Mouse (Mus musculus) hindbrain, embryonic 10.5 days (tissue): Measurements from ENCODE around the gene Nans. TPM values are rescaled to one million over a fixed set of nuclear protein-coding genes. Genes with fewer than 3 reads are reported as not detected.

Experiments used
- DNase-seq: peaks from one replicate; pipeline ENCODE4 v3.0.0-alpha.2; 2017; ENCODE audit warnings: low spot score
- H3K27ac ChIP-seq: fragments of 300-500 bp; sonication (generic); 2 replicates; pipeline ENCODE4 v1.5.1; 2016; ENCODE audit warnings: mild to moderate bottlenecking, moderate library complexity
- H3K27me3 ChIP-seq: fragments of 300-500 bp; sonication (generic); 2 replicates; pipeline ENCODE4 v1.6.1; 2016; ENCODE audit warnings: mild to moderate bottlenecking; ENCODE audit not compliant: poor library complexity, insufficient read depth, severe bottlenecking
- H3K36me3 ChIP-seq: fragments of 300-500 bp; sonication (generic); 2 replicates; pipeline ENCODE4 v1.6.1; 2016; ENCODE audit warnings: mild to moderate bottlenecking, moderate library complexity
- H3K4me1 ChIP-seq: fragments of 300-500 bp; sonication (generic); replicated peaks from 2 replicates; pipeline ENCODE4 v1.6.1; 2016; ENCODE audit warnings: mild to moderate bottlenecking
- H3K4me3 ChIP-seq: fragments of 300-500 bp; sonication (generic); 2 replicates; pipeline ENCODE4 v1.5.1; 2016; ENCODE audit warnings: mild to moderate bottlenecking, moderate library complexity
- H3K9me3 ChIP-seq: fragments of 300-500 bp; sonication (generic); 2 replicates; pipeline ENCODE4 v1.6.1; 2016; ENCODE audit warnings: mild to moderate bottlenecking, moderate library complexity
- WGBS: fragments of 180-500 bp; shearing (Covaris S2); methylation state at CpG from one replicate; pipeline ENCODE4 v1.1.7; 2016; 5-methylcytosine and 5-hydroxymethylcytosine counted together
- polyA plus RNA-seq: library from polyadenylated mRNA; unstranded; fragments of >200 nt; fragmentation: Nextera tagmentation; extraction: Ambion mirVana; gene quantifications from 2 replicates; pipeline ENCODE4 v1.2.1, GENCODE M21; 2016

Gene Nans
- polyA plus RNA-seq: 79.1 and 80.5 TPM in 2 replicates

DNA sequence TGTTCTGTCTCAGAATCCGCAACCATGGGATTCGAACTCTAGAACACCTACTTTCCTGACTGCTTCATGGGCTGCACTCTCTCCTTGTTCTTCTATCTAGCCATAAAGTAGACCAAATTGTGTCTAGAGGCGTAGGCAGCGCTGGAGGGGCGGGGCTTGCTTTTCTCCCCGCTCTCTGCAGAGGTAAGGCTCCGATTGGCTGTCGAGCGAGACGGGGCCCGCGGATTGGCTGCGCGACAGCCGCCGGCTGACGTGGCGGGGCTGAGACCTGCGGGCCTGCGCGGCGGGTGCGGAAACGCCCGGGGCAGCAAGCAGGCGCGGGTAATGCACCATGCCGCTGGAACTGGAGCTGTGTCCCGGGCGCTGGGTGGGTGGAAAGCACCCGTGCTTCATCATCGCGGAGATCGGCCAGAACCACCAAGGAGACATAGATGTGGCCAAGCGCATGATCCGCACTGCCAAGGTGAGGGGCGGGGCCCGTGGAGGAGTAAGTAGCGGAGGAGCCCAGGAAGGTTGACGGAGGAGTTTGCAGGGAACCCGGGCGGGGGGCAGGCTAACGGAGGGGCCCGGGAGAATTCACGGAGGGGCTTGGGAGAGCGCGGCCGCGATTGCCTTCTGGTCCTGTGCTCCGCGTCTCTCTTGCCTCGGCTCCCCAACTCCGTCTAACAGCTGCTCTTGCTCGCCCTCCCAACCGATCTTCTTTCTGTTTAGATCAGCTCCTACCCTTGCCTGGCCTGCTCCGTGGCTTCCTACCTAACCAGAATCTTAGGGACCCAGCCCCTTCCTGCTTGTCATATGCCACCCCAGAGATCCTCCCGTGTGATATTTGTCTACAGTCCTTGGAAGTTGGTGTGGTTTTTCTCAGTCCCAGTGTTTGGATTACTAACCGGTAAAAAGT is at the start of gene Nans:
Gene Nans (plus strand): TSS at position 221 of the 898 bp plus-strand sequence.
- H3K4me3 ChIP-seq: peak within 1 kb of the TSS; percentile 80
- peak within 1 kb of the TSS; percentile 89 for H3K27ac ChIP-seq
- DNase-seq: peak; percentile 94
- H3K4me1 ChIP-seq: peaks cover 15% of the 10 kb centered on the region
- WGBS: under 1% methylated on average over 58 of the region's 58 CpGs
- H3K36me3 ChIP-seq: peaks cover 25% of the 10 kb centered on the region
- H3K9me3 ChIP-seq: no peaks in the 10 kb centered on the region
- peaks cover 18% of the 10 kb centered on the region; the same call in 1 of the 2 replicates for H3K27me3 ChIP-seq

DNA sequence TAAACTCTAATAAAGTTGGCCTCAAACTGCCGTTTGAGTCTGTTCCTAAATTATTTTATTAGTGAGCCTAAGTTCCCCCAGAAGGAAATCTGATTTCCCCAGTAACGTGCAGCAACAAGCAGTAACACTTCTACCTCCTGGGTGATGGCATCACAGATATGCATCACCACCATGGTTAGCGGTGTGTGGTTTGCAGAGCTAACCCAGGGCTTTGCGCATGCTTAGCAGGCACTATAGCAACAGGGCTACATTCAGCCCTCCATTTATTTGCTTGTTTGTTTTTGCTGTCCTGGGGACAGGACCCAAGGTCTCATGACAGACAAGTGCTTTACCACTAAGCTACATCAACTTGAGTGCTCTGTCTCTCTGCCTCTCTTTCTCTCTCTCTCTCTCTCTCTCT is 46.5 kb upstream of the Nans start:
- H3K36me3 ChIP-seq: no peaks in the 10 kb centered on the region
- H3K4me3 ChIP-seq: no peak overlapping the region
- peaks cover 6% of the 10 kb centered on the region for H3K4me1 ChIP-seq
- DNase-seq: no peak
- 83% methylated on average over 4 of the region's 4 CpGs for WGBS
- H3K27ac ChIP-seq: no peak overlapping the region
- H3K9me3 ChIP-seq: no peaks in the 10 kb centered on the region
- H3K27me3 ChIP-seq: no peaks in the 10 kb centered on the region

DNA sequence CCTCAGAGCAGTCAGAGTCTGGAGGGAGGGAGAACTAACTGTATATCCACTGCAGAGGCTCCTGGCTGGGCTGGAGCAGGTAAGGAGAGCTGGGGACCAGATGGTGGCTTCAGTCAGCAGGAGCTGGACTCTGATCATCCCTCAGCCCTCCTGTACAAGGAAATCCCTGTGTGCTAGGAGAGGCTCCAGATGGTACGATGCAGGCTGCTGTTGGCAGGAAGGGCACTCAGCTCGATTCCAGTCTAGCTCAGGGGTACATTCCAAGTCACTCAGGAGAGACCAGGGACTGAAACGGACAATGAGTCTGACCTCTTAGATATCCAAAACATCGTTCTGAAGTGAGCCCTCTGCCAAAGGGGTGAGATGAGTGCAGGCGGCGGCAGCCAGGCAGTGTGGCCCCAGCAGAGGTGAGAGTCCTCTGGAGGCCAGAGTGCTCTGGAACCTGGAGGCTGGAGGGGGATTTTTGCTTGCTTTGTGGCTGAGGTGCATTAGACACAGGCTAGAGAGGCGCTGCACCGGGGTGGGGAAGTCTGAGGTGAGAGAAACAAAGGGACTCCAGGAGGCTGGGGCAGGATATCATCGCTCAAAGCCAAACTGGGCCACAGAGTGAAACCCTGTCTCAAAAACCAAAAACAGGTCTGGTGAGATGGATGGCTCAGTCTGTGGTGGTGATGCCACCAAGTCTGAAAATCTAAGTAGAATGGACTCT is 43.7 kb upstream of the Nans start:
- H3K9me3 ChIP-seq: no peaks in the 10 kb centered on the region
- H3K4me3 ChIP-seq: no peak overlapping the region
- WGBS: 46% methylated on average over 9 of the region's 9 CpGs
- peaks cover 24% of the 10 kb centered on the region for H3K4me1 ChIP-seq
- no peaks in the 10 kb centered on the region for H3K27me3 ChIP-seq
- DNase-seq: no peak
- 0 out of 2 replicates have a peak overlapping the region, but pooled peaks have one; percentile 17 for H3K27ac ChIP-seq
- H3K36me3 ChIP-seq: no peaks in the 10 kb centered on the region

GRCm38 (mm10) chr4:46447461-46447860 is 41.6 kb upstream of the Nans start:
- Histone ChIP-seq H3K9me3 (no peaks in the 10 kb centered on the region), H3K27ac (0 out of 2 replicates have a peak overlapping the region, but pooled peaks have one; percentile 12), H3K4me1 (peaks cover 29% of the 10 kb centered on the region), H3K36me3 (no peaks in the 10 kb centered on the region), H3K27me3 (no peaks in the 10 kb centered on the region), H3K4me3 (no peak overlapping the region)
- no peak for DNase-seq
- WGBS: 70% methylated on average over 1 of the region's 1 CpGs

DNA sequence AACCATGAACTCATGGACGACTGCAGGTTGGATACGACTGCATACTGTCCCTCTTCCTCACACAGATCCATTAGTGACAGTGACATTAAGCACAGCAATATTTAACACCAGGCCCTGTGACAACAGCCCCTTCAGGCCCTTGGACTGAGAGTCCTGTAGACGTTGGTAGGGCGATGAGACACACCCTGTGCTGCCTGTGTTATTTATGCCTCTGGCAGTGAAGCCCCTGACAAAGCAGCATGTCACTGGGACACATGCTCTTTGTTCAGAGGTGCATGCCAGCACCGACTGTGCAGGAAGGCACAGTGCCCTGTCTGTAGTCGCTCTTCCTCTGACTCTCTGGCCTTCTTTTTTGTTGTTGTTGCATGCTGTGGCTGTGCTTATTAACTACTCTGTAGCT is 40.2 kb upstream of the Nans start:
- 45% methylated on average over 6 of the region's 6 CpGs for WGBS
- no peak overlapping the region for H3K4me3 ChIP-seq
- no peaks in the 10 kb centered on the region for H3K9me3 ChIP-seq
- H3K4me1 ChIP-seq: peaks cover 39% of the 10 kb centered on the region
- DNase-seq: peak; percentile 17
- peaks cover 5% of the 10 kb centered on the region; the same call in 1 of the 2 replicates for H3K36me3 ChIP-seq
- H3K27ac ChIP-seq: peak overlapping the region; percentile 50; the same call in 1 of the 2 replicates
- no peaks in the 10 kb centered on the region for H3K27me3 ChIP-seq

DNA sequence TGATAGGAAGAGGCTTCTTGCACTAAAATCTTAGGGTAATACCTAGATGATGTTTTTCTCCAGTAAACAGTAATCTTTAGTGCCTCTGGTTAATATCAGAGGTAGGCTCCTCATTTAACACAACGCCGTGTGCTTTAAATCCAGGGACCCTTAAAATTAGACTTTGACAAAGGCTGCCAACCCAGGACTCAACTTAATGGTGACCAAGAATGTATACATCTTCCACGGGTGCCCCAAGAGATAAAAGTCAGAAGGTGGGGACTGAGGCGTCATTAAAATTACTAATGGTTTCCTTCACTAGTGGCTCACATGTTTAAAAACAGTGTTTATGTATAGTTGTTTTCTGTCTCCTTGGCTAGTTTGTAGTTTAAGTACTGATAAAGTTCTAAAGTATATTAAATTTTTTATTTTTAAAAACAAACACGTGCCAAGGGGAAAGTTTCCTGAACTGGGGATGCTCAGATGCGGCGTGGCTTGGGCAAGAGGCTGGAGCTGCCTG is 39.0 kb upstream of the Nans start:
- peak overlapping the region; percentile 100 for H3K27ac ChIP-seq
- H3K36me3 ChIP-seq: peaks cover 5% of the 10 kb centered on the region; the same call in 1 of the 2 replicates
- 37% methylated on average over 7 of the region's 7 CpGs for WGBS
- H3K4me1 ChIP-seq: peaks cover 48% of the 10 kb centered on the region
- H3K9me3 ChIP-seq: no peaks in the 10 kb centered on the region
- H3K4me3 ChIP-seq: peak overlapping the region; percentile 89
- H3K27me3 ChIP-seq: no peaks in the 10 kb centered on the region
- DNase-seq: no peak

- Histone ChIP-seq H3K27me3 (no peaks in the 10 kb centered on the region), H3K27ac (peak within 1 kb of the TSS; percentile 100), H3K4me3 (peak within 1 kb of the TSS; percentile 89), H3K9me3 (no peaks in the 10 kb centered on the region), H3K4me1 (peaks cover 53% of the 10 kb centered on the region), H3K36me3 (peaks cover 5% of the 10 kb centered on the region; the same call in 1 of the 2 replicates)
- WGBS: under 1% methylated on average over 61 of the region's 66 CpGs
- DNase-seq: peak; percentile 90
Observed at GRCm38 (mm10) chr4:46450519-46451131, 38.4 kb upstream of the Nans start, which contains the start of gene Anp32b. Gene Anp32b (plus strand): TSS chr4:46450902.

DNA sequence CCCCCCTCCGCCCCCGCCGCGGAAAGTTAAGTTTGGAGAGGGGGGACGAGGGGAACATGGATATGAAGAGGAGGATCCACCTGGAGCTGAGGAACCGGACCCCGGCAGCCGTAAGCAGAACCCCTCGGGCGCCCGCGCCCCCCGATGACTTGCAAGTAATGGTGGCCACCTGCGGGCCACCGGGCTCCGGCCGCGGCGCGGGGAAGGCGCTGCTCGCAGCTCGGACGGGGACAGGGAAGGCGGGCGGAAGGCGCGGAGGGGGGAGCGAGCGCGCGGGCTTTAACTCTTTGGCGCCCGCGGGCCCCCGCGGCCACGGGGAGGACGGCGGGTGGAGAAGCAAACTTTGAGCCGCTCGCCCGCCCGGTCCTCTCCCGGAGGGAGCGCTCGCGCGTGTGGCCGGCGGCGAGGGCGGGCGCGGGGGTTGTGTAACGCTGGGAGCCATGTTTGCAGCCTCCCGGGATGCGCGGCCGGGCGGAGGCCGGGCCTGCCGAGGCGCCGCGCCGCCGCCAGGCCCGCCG is 37.7 kb upstream of the Nans start:
- no peaks in the 10 kb centered on the region for H3K9me3 ChIP-seq
- no peaks in the 10 kb centered on the region for H3K27me3 ChIP-seq
- peaks cover 12% of the 10 kb centered on the region for H3K36me3 ChIP-seq
- WGBS: under 1% methylated on average over 67 of the region's 70 CpGs
- peak; percentile 70 for DNase-seq
- H3K4me1 ChIP-seq: peaks cover 53% of the 10 kb centered on the region
- peak overlapping the region; percentile 89 for H3K4me3 ChIP-seq
- peak overlapping the region; percentile 100 for H3K27ac ChIP-seq

DNA sequence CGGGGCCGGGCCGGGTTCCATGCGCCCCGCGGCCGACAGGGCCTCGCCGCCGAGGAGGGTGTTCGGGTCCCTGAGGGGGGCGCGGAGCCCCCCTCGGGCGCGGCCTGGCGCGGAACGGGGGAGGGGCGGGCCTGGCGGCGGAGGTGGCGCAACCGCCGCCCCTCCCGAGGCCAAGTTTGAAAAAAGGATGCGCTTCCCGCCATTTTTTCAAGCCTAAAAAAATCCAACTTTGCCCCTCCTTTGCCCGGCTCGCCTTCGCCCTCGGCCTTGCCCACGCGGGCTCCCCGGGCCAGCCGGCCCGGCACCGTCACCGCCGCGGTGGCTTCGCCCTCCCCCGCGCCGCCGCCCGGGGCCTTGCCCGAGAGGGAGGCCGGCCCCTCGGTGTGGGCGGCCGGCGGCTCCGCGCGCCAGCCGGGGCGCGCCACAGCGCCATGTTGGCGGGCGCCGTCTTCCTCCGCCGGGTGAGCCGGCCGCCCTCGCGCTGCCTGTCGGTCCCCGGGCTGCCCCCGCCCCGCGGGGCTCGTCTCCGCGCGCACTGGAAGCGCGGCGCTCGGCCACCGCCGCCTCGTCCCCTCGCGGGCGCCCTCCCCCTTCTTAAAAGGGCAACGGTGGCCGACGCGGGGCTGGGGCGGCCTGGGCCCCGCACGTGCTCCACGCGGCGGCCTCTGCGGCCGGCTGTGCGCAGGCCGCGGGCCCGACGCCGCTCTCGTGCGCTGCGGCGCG is 37.1 kb upstream of the Nans start:
- WGBS: 2% methylated on average over 108 of the region's 111 CpGs
- peaks cover 57% of the 10 kb centered on the region for H3K4me1 ChIP-seq
- peak; percentile 79 for DNase-seq
- H3K27ac ChIP-seq: peak overlapping the region; percentile 100
- H3K36me3 ChIP-seq: peaks cover 18% of the 10 kb centered on the region
- H3K27me3 ChIP-seq: no peaks in the 10 kb centered on the region
- peak overlapping the region; percentile 89 for H3K4me3 ChIP-seq
- no peaks in the 10 kb centered on the region for H3K9me3 ChIP-seq

DNA sequence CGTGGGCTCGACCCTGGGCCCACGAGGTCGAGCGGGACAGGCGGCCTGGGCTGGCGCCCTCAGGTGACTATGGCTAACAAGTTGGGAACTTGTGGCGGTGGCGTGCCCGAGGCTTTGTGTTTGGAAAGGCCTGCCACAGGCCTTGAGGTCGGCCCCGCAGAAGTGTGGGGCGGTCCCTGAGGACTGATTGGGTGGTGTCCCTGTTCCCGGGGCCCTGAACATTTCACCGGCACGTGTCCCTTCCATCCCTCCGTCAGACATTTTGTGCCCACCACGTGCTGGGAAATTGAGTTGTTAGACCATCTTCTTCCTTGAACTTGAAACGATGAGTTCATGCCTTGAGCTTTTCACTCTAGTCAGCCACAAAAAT is 36.6 kb upstream of the Nans start:
- under 1% methylated on average over 19 of the region's 19 CpGs for WGBS
- DNase-seq: no peak
- H3K27me3 ChIP-seq: no peaks in the 10 kb centered on the region
- H3K4me3 ChIP-seq: peak overlapping the region; percentile 89
- H3K27ac ChIP-seq: peak overlapping the region; percentile 100
- peaks cover 23% of the 10 kb centered on the region for H3K36me3 ChIP-seq
- H3K4me1 ChIP-seq: peaks cover 57% of the 10 kb centered on the region
- no peaks in the 10 kb centered on the region for H3K9me3 ChIP-seq

DNA sequence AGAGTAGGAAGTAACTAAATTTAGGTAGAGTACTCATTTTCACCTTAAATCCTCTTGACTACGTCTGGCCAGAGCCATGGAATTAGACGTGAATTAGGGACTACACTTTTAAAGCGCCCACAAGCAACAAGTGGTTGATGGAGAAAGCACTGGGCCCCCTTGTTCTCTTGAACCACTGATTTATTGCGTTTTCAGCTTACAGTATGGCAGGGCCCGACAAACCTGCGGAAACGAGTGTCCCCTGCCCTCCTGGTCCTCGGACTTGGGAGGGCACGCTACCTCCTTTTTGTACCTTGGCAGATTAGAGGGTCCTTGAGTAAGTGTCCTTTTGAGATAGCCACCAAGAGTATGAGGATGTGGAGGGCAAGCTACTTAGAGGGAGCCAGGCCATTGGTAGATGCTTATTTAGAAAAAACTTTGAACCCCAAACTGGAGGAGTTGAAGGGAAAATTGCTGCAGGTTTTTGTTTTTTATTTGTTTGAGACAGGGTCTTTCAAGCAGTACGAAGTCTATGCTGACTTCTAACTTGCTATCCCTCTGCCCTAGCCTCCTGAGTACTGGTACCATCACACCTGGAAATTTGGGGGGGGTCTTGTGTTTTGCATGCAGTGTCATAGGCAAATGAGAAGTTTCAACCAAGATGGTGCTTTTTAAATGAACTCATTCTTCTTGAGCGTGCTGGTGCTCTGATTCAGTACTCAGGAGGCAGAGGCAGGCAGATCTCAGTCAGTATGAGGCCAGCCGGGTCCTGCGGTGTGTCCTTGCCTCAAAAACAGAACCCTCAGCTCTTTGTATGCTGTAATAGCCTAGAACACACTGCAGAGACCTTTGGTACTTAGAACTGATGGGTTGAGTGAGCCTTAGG is 36.0 kb upstream of the Nans start:
- H3K9me3 ChIP-seq: no peaks in the 10 kb centered on the region
- peak overlapping the region; percentile 100 for H3K27ac ChIP-seq
- H3K4me1 ChIP-seq: peaks cover 57% of the 10 kb centered on the region
- peaks cover 28% of the 10 kb centered on the region for H3K36me3 ChIP-seq
- no peaks in the 10 kb centered on the region for H3K27me3 ChIP-seq
- peak overlapping the region; percentile 89 for H3K4me3 ChIP-seq
- 44% methylated on average over 13 of the region's 13 CpGs for WGBS
- DNase-seq: peak; percentile 21
